Mouse (Mus musculus) forebrain, embryonic 13.5 days (tissue): ENCODE results near the gene Nkx1-1. TPM values are rescaled to one million over a fixed set of nuclear protein-coding genes. Genes with fewer than 3 reads are reported as not detected.

Experiments
- ATAC-seq: fragments of 200-750 bp; cut with Nextera tagmentation; 2 replicates; pipeline ENCODE4 v1.8.0; 2017
- H3K27ac ChIP-seq: fragments of 300-500 bp; sonication (generic); 2 replicates; pipeline ENCODE4 v1.5.1; 2015; ENCODE audit warnings: inconsistent platforms, mild to moderate bottlenecking, moderate library complexity
- H3K27me3 ChIP-seq: fragments of 300-500 bp; sonication (generic); 2 replicates; pipeline ENCODE4 v1.6.1; 2015; ENCODE audit warnings: mild to moderate bottlenecking, inconsistent platforms
- H3K36me3 ChIP-seq: fragments of 300-500 bp; sonication (generic); 2 replicates; pipeline ENCODE4 v1.6.1; 2015; ENCODE audit warnings: mild to moderate bottlenecking, inconsistent platforms; ENCODE audit not compliant: poor library complexity, severe bottlenecking
- H3K4me1 ChIP-seq: fragments of 300-500 bp; sonication (generic); 2 replicates; pipeline ENCODE4 v1.6.1; 2015; ENCODE audit warnings: inconsistent platforms
- H3K4me2 ChIP-seq: fragments of 300-500 bp; sonication (generic); 2 replicates; pipeline ENCODE4 v1.6.1; 2015; ENCODE audit warnings: inconsistent platforms, mild to moderate bottlenecking, moderate library complexity
- H3K4me3 ChIP-seq: fragments of 300-500 bp; sonication (generic); 2 replicates; pipeline ENCODE4 v1.5.1; 2015; ENCODE audit warnings: mild to moderate bottlenecking, inconsistent platforms
- H3K9ac ChIP-seq: fragments of 300-500 bp; sonication (generic); 2 replicates; pipeline ENCODE4 v1.6.1; 2015; ENCODE audit warnings: mild to moderate bottlenecking, inconsistent platforms
- H3K9me3 ChIP-seq: fragments of 300-500 bp; sonication (generic); replicated peaks from 2 replicates; pipeline ENCODE4 v1.6.1; 2016; ENCODE audit warnings: inconsistent platforms
- WGBS: fragments of 180-500 bp; shearing (Covaris S2); methylation state at CpG from one replicate; pipeline ENCODE4 v1.1.7; 2015; 5-methylcytosine and 5-hydroxymethylcytosine counted together
- polyA plus RNA-seq: library from polyadenylated mRNA; unstranded; fragments of >200 nt; fragmentation: Nextera tagmentation; extraction: Ambion mirVana; gene quantifications from 2 replicates; pipeline ENCODE4 v1.2.1, GENCODE M21; 2015

Gene Nkx1-1
- not detected in 2 replicates for polyA plus RNA-seq

- no peak for ATAC-seq
- Histone ChIP-seq H3K27ac (no peak within 1 kb of the TSS), H3K9ac (no peak within 1 kb of the TSS), H3K4me3 (peak within 1 kb of the TSS; percentile 28), H3K9me3 (no peaks in the 10 kb centered on the region), H3K27me3 (peaks cover 100% of the 10 kb centered on the region), H3K4me1 (peaks cover 30% of the 10 kb centered on the region), H3K4me2 (peak within 1 kb of the TSS; percentile 44), H3K36me3 (no peaks in the 10 kb centered on the region)
- 1% methylated on average over 56 of the region's 90 CpGs for WGBS
Measured at GRCm38 (mm10) chr5:33433201-33434138, at the start of gene Nkx1-1. Gene Nkx1-1 (minus strand): TSS chr5:33433976.

DNA sequence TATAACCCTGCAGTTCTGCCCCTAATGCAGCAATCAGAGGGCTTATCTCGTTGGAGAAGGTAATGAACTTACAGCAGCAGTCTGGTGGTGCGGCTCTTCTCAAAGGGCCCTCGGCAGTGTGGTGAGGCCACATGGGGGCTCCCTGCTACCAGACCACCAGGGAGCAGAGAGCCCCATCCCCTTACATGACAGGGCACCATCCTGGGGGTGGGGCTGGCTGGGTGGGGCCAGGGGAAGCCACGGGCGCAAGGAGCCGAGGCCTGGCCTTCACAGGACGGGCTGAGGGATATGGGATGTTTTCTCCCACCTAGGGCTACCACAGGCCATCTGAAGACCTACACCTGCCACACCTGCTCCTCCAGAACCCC lies 47.5 kb upstream of the Nkx1-1 start:
- ATAC-seq: no peak
- no peak overlapping the region for H3K4me2 ChIP-seq
- H3K27ac ChIP-seq: no peak overlapping the region

GRCm38 (mm10) chr5:33480582-33481317 lies 47.0 kb upstream of the Nkx1-1 start:
- Histone ChIP-seq H3K36me3 (no peaks in the 10 kb centered on the region), H3K4me3 (no peak overlapping the region)
- 47% methylated on average over 26 of the region's 26 CpGs for WGBS

More for the DNA sequence above, 47.5 kb upstream of the Nkx1-1 start:
- H3K9me3 ChIP-seq: no peaks in the 10 kb centered on the region
- H3K27me3 ChIP-seq: peaks cover 14% of the 10 kb centered on the region; the same call in 1 of the 2 replicates
- H3K36me3 ChIP-seq: no peaks in the 10 kb centered on the region
- peaks cover 11% of the 10 kb centered on the region; the same call in 1 of the 2 replicates for H3K4me1 ChIP-seq
- WGBS: 50% methylated on average over 7 of the region's 7 CpGs
- H3K4me3 ChIP-seq: no peak overlapping the region
- no peak overlapping the region for H3K9ac ChIP-seq

GRCm38 (mm10) chr5:33465464-33465863 lies 31.7 kb upstream of the Nkx1-1 start:
- no peak overlapping the region for H3K27ac ChIP-seq
- no peaks in the 10 kb centered on the region for H3K9me3 ChIP-seq
- H3K4me2 ChIP-seq: no peak overlapping the region
- H3K36me3 ChIP-seq: no peaks in the 10 kb centered on the region
- peaks cover 87% of the 10 kb centered on the region for H3K27me3 ChIP-seq
- H3K4me3 ChIP-seq: no peak overlapping the region
- H3K9ac ChIP-seq: peak overlapping the region; percentile 0; the same call in 1 of the 2 replicates
- peaks cover 20% of the 10 kb centered on the region for H3K4me1 ChIP-seq
- no peak for ATAC-seq
- WGBS: 8% methylated on average over 11 of the region's 11 CpGs

More at GRCm38 (mm10) chr5:33480582-33481317, 47.0 kb upstream of the Nkx1-1 start:
- H3K9me3 ChIP-seq: no peaks in the 10 kb centered on the region
- peaks cover 14% of the 10 kb centered on the region; the same call in 1 of the 2 replicates for H3K27me3 ChIP-seq
- peaks cover 11% of the 10 kb centered on the region; the same call in 1 of the 2 replicates for H3K4me1 ChIP-seq
- no peak overlapping the region for H3K4me2 ChIP-seq
- no peak overlapping the region for H3K27ac ChIP-seq
- H3K9ac ChIP-seq: no peak overlapping the region
- peak; percentile 45; the same call in 1 of the 2 replicates for ATAC-seq

DNA sequence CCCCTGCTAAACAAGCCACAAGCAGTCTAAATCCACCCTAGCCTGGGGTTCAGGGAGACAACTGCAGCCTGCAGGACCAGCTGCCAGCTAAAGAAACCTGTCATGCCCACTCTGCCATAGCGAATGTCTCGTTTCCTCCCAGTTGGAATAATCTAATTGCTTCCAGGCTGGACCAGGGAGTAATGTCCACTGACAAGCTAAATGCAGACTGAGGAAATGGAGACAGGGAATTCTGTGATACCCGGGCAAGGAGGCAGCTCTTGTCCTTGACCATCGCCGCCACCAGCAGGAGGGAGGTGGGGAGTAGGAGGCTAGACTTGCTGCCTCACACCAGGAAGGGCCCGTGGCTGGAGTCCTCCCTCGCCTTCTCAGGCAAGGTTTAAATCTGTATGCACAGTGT lies 30.6 kb upstream of the Nkx1-1 start:
- no peaks in the 10 kb centered on the region for H3K36me3 ChIP-seq
- 65% methylated on average over 7 of the region's 7 CpGs for WGBS
- H3K9ac ChIP-seq: no peak overlapping the region
- H3K4me2 ChIP-seq: no peak overlapping the region
- no peak for ATAC-seq
- peaks cover 20% of the 10 kb centered on the region for H3K4me1 ChIP-seq
- H3K9me3 ChIP-seq: no peaks in the 10 kb centered on the region
- no peak overlapping the region for H3K27ac ChIP-seq
- H3K4me3 ChIP-seq: no peak overlapping the region
- peaks cover 91% of the 10 kb centered on the region for H3K27me3 ChIP-seq

DNA sequence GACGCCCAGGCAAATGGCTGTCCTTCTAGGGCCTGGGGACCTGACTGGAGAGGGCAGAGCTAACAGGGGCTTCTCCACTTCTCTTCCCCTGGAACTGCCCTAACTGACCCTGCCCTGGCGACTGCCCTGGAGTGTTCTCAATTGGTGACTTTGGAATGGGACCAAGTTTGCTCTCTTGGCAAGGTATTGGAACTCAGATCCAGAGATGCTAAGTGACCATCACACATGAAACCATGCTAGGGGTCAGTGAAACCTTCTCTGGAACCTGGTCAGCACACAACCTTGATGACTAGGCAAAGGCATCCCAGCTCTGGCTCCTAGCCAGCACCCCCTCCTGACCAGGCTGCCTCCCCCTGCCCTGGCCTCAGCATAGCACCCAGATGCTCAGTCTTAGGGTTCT lies 25.3 kb upstream of the Nkx1-1 start:
- Histone ChIP-seq H3K36me3 (no peaks in the 10 kb centered on the region), H3K27me3 (peaks cover 88% of the 10 kb centered on the region), H3K4me3 (no peak overlapping the region), H3K4me1 (peaks cover 14% of the 10 kb centered on the region), H3K27ac (no peak overlapping the region), H3K9me3 (no peaks in the 10 kb centered on the region), H3K9ac (no peak overlapping the region), H3K4me2 (no peak overlapping the region)
- WGBS: 71% methylated on average over 2 of the region's 2 CpGs
- ATAC-seq: no peak

DNA sequence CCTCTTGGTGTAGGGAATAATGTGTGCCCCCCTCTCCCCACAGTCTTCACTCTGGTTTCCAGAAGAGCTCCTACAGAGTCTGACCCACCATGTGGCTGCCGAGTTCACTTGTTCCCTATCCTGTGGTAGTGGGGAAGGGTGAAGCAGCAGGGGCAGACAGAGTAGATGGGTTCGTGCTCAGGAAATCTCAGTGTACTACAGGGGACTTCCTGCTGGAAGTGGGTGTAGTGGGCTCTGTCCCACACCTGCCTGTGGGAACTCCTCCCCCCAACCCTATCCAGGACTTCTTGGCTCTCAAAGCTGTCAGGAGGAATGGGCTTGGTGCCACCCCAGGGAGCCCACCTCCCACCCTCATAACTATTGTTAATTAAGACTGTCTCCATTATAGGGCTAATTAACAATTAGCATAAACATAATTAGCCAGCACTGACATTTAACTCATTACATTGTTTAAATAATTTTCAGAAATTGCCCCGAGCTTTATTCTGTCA lies 24.4 kb upstream of the Nkx1-1 start:
- H3K4me2 ChIP-seq: no peak overlapping the region
- no peak overlapping the region for H3K9ac ChIP-seq
- no peak overlapping the region for H3K4me3 ChIP-seq
- H3K4me1 ChIP-seq: peaks cover 14% of the 10 kb centered on the region
- peaks cover 85% of the 10 kb centered on the region for H3K27me3 ChIP-seq
- no peak overlapping the region for H3K27ac ChIP-seq
- no peaks in the 10 kb centered on the region for H3K9me3 ChIP-seq
- no peaks in the 10 kb centered on the region for H3K36me3 ChIP-seq
- 36% methylated on average over 3 of the region's 3 CpGs for WGBS
- ATAC-seq: peak; percentile 45; the same call in 1 of the 2 replicates

DNA sequence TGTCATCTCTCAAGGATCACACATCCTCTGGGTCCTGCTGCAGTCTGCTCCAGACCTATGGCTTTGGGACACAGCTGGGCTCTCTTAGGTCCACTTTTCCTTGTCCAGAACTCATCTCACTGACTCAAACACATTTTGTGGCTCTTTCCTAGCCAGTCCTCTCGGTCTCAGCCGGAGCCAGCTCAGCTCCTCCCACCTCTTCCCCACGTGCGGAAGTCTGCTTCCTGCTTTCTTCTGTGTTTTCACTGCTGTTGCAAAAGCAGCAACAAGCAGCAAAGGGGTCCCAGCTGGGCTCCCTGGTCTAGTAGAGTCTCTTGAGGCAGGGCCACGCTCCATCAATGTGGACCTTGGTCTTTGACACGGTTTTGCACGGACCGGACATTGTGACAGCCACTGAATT lies 22.0 kb upstream of the Nkx1-1 start:
- no peaks in the 10 kb centered on the region for H3K9me3 ChIP-seq
- H3K27ac ChIP-seq: no peak overlapping the region
- H3K4me1 ChIP-seq: peaks cover 14% of the 10 kb centered on the region
- WGBS: 67% methylated on average over 8 of the region's 8 CpGs
- no peak overlapping the region for H3K4me2 ChIP-seq
- H3K9ac ChIP-seq: no peak overlapping the region
- H3K27me3 ChIP-seq: peaks cover 64% of the 10 kb centered on the region
- no peak overlapping the region for H3K4me3 ChIP-seq
- ATAC-seq: no peak
- no peaks in the 10 kb centered on the region for H3K36me3 ChIP-seq

GRCm38 (mm10) chr5:33443794-33444193 lies 10.0 kb upstream of the Nkx1-1 start:
- no peak overlapping the region for H3K4me2 ChIP-seq
- peaks cover 5% of the 10 kb centered on the region for H3K4me1 ChIP-seq
- H3K36me3 ChIP-seq: no peaks in the 10 kb centered on the region
- H3K9me3 ChIP-seq: no peaks in the 10 kb centered on the region
- peaks cover 82% of the 10 kb centered on the region for H3K27me3 ChIP-seq
- no peak overlapping the region for H3K27ac ChIP-seq
- no peak for ATAC-seq
- H3K4me3 ChIP-seq: no peak overlapping the region
- no peak overlapping the region for H3K9ac ChIP-seq
- WGBS: 44% methylated on average over 9 of the region's 9 CpGs

GRCm38 (mm10) chr5:33442927-33443710 lies 9.3 kb upstream of the Nkx1-1 start:
- ATAC-seq: peak; percentile 41
- Histone ChIP-seq H3K27ac (no peak overlapping the region), H3K4me1 (peaks cover 5% of the 10 kb centered on the region), H3K9me3 (no peaks in the 10 kb centered on the region), H3K4me3 (peak overlapping the region; percentile 38), H3K27me3 (peaks cover 88% of the 10 kb centered on the region), H3K9ac (peak overlapping the region; percentile 46; the same call in 1 of the 2 replicates), H3K4me2 (peak overlapping the region; percentile 66), H3K36me3 (no peaks in the 10 kb centered on the region)
- 4% methylated on average over 56 of the region's 56 CpGs for WGBS

GRCm38 (mm10) chr5:33438214-33438613 lies 4.4 kb upstream of the Nkx1-1 start:
- Histone ChIP-seq H3K9ac (no peak overlapping the region), H3K4me1 (peaks cover 22% of the 10 kb centered on the region), H3K4me3 (no peak overlapping the region), H3K36me3 (no peaks in the 10 kb centered on the region), H3K9me3 (no peaks in the 10 kb centered on the region), H3K4me2 (no peak overlapping the region), H3K27ac (no peak overlapping the region), H3K27me3 (peaks cover 100% of the 10 kb centered on the region)
- no peak for ATAC-seq
- 3% methylated on average over 23 of the region's 23 CpGs for WGBS
